Comparison of ENCODE assay signal across 28 mouse cellular contexts in the genomic region with DNA sequence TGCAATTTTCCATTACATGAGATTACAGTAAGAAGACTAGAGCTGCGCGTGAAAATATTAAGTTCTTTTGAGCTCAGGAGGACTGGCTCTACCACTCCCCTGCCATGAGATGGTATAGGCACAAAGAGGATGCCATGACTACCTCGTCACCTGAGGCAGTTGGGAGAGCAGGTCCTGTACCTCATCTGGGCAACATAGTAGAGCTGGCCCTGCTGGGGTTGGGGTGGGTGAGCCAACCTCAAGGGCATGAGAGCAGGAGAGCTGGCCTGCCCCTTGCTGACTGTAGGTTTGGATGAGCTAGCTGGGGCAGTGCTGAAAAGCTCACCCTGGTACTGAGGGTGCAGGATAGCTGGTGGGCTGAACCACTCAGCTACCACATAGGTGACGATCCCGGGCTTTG.
DNase-seq lines count a peak whose midpoint lies in the region; ATAC-seq and TF ChIP-seq lines count a peak whose summit lies in the region.
"Had no signal": no experiment of that assay in that cellular context is flagged by ENCODE, and none has a peak within 500 bp of the region (broad histone marks: within the 10 kb centered on the region; RNA-seq: fewer than 3 reads in every experiment).

No protein-coding gene starts in this region.

- DNase-seq in forebrain, embryonic 11.5 days (ENCODE audit: low spot score), result no peak
- DNase-seq in heart, adult 11 months, result peak; percentile 72
- DNase-seq in heart, postnatal 14 days, result no peak
- no peak for DNase-seq in midbrain, postnatal 0 days (ENCODE audit: low spot score)
- no peak for DNase-seq in forebrain, postnatal 0 days
- DNase-seq: adrenal gland, postnatal 10 days; adrenal gland, postnatal 36 days; B cell, adult 2 months; cerebellum, adult 18-20 months; cerebellum, adult 9-10 months; cerebellum, postnatal 14 days; gastrocnemius, adult 2 months; gastrocnemius, postnatal 14 days; heart, adult 18-20 months; heart, postnatal 10 days; heart, postnatal 4 days; kidney, adult 11 months had no signal

- no peaks in the 10 kb centered on the region for H3K4me1 ChIP-seq in forebrain, embryonic 12.5 days
- no peaks in the 10 kb centered on the region for H3K4me1 ChIP-seq in forebrain, embryonic 11.5 days (replicated peaks; ENCODE audit: control insufficient read depth, insufficient read depth, low read length)
- no peaks in the 10 kb centered on the region for H3K4me1 ChIP-seq in midbrain, embryonic 12.5 days
- H3K4me1 ChIP-seq in midbrain, postnatal 0 days (ENCODE audit: insufficient read depth, low read length), result no peaks in the 10 kb centered on the region
- no peaks in the 10 kb centered on the region for H3K4me1 ChIP-seq in forebrain, postnatal 0 days (ENCODE audit: insufficient read depth)
- H3K4me1 ChIP-seq: embryonic facial prominence, embryonic 12.5 days; heart, embryonic 12.5 days; heart, embryonic 15.5 days; hindbrain, embryonic 15.5 days; intestine, embryonic 15.5 days had no signal

- no peak overlapping the region for H3K4me3 ChIP-seq in forebrain, embryonic 12.5 days (replicated peaks)
- H3K4me3 ChIP-seq in forebrain, embryonic 11.5 days (ENCODE audit: low read depth, low read length), result no peak overlapping the region
- H3K4me3 ChIP-seq in midbrain, embryonic 12.5 days, result no peak overlapping the region
- H3K4me3 ChIP-seq in midbrain, postnatal 0 days (ENCODE audit: low read depth, low read length), result no peak overlapping the region
- H3K4me3 ChIP-seq in forebrain, postnatal 0 days (ENCODE audit: low read depth, low read length), result no peak overlapping the region
- H3K4me3 ChIP-seq: embryonic facial prominence, embryonic 12.5 days; erythroblast, embryonic 14.5 days; gastrocnemius, adult 2 months; heart, embryonic 12.5 days; heart, embryonic 15.5 days; hindbrain, embryonic 15.5 days; intestine, embryonic 15.5 days had no signal

- no peaks in the 10 kb centered on the region for H3K9me3 ChIP-seq in forebrain, embryonic 12.5 days
- H3K9me3 ChIP-seq in forebrain, embryonic 11.5 days (ENCODE audit: control insufficient read depth, low read length), result no peaks in the 10 kb centered on the region
- 0 out of 2 replicates have a peak, but pooled peaks cover 8% of the 10 kb centered on the region for H3K9me3 ChIP-seq in midbrain, embryonic 12.5 days
- H3K9me3 ChIP-seq in midbrain, postnatal 0 days (ENCODE audit: low read length), result no peaks in the 10 kb centered on the region
- H3K9me3 ChIP-seq in forebrain, postnatal 0 days (ENCODE audit: low read length), result no peaks in the 10 kb centered on the region
- H3K9me3 ChIP-seq: G1E; heart, embryonic 12.5 days; heart, embryonic 15.5 days; intestine, embryonic 15.5 days had no signal

- no peak overlapping the region for H3K4me2 ChIP-seq in forebrain, embryonic 12.5 days
- no peak overlapping the region for H3K4me2 ChIP-seq in forebrain, embryonic 11.5 days (ENCODE audit: low read depth, low read length, severe bottlenecking)
- H3K4me2 ChIP-seq in midbrain, embryonic 12.5 days (replicated peaks), result no peak overlapping the region
- H3K4me2 ChIP-seq in midbrain, postnatal 0 days (ENCODE audit: low read depth, low read length, poor library complexity, severe bottlenecking), result no peak overlapping the region
- H3K4me2 ChIP-seq in forebrain, postnatal 0 days (ENCODE audit: low read depth), result no peak overlapping the region
- H3K4me2 ChIP-seq: embryonic facial prominence, embryonic 12.5 days; heart, embryonic 12.5 days; heart, embryonic 15.5 days; hindbrain, embryonic 15.5 days; intestine, embryonic 15.5 days had no signal

- no peak overlapping the region for H3K9ac ChIP-seq in forebrain, embryonic 12.5 days
- H3K9ac ChIP-seq in forebrain, embryonic 11.5 days (ENCODE audit: low read length), result no peak overlapping the region
- H3K9ac ChIP-seq in midbrain, embryonic 12.5 days (replicated peaks), result no peak overlapping the region
- no peak overlapping the region for H3K9ac ChIP-seq in midbrain, postnatal 0 days (replicated peaks; ENCODE audit: low read length, poor library complexity, severe bottlenecking)
- H3K9ac ChIP-seq in forebrain, postnatal 0 days, result no peak overlapping the region
- H3K9ac ChIP-seq: embryonic facial prominence, embryonic 12.5 days; heart, embryonic 12.5 days; heart, embryonic 15.5 days; hindbrain, embryonic 15.5 days; intestine, embryonic 15.5 days had no signal

- no peaks in the 10 kb centered on the region for H3K27me3 ChIP-seq in forebrain, embryonic 12.5 days
- H3K27me3 ChIP-seq in forebrain, embryonic 11.5 days (ENCODE audit: control insufficient read depth, insufficient read depth, low read length), result no peaks in the 10 kb centered on the region
- H3K27me3 ChIP-seq in midbrain, embryonic 12.5 days, result no peaks in the 10 kb centered on the region
- H3K27me3 ChIP-seq in midbrain, postnatal 0 days (ENCODE audit: insufficient read depth, low read length), result no peaks in the 10 kb centered on the region
- no peaks in the 10 kb centered on the region for H3K27me3 ChIP-seq in forebrain, postnatal 0 days (ENCODE audit: insufficient read depth, low read length)
- H3K27me3 ChIP-seq: CH12.LX; embryonic facial prominence, embryonic 12.5 days; heart, embryonic 12.5 days; heart, embryonic 15.5 days; hindbrain, embryonic 15.5 days; intestine, embryonic 15.5 days; Patski had no signal

- 92% methylated on average over 5 of the region's 5 CpGs for WGBS in forebrain, embryonic 12.5 days
- 95% methylated on average over 5 of the region's 5 CpGs for WGBS in forebrain, embryonic 11.5 days
- WGBS in midbrain, embryonic 12.5 days, result 93% methylated on average over 5 of the region's 5 CpGs
- 91% methylated on average over 5 of the region's 5 CpGs for WGBS in midbrain, postnatal 0 days
- 94% methylated on average over 5 of the region's 5 CpGs for WGBS in forebrain, postnatal 0 days

- H3K27ac ChIP-seq in forebrain, embryonic 12.5 days, result no peak overlapping the region
- H3K27ac ChIP-seq in forebrain, embryonic 11.5 days (ENCODE audit: low read depth, low read length), result no peak overlapping the region
- H3K27ac ChIP-seq in midbrain, embryonic 12.5 days (replicated peaks), result no peak overlapping the region
- H3K27ac ChIP-seq in midbrain, postnatal 0 days (ENCODE audit: low read depth, low read length), result no peak overlapping the region
- no peak overlapping the region for H3K27ac ChIP-seq in forebrain, postnatal 0 days (ENCODE audit: low read depth, low read length)
- H3K27ac ChIP-seq: embryonic facial prominence, embryonic 12.5 days; gastrocnemius, adult 2 months; heart, embryonic 15.5 days; hindbrain, embryonic 15.5 days; intestine, embryonic 15.5 days had no signal

- intact Hi-C loops in heart, postnatal 14 days (cut with DNase I), result no loop called here

- H3K36me3 ChIP-seq in forebrain, embryonic 12.5 days (replicated peaks), result peaks cover 32% of the 10 kb centered on the region
- peaks cover 6% of the 10 kb centered on the region for H3K36me3 ChIP-seq in forebrain, embryonic 11.5 days (ENCODE audit: control insufficient read depth, insufficient read depth, low read length)
- peaks cover 18% of the 10 kb centered on the region for H3K36me3 ChIP-seq in midbrain, embryonic 12.5 days
- peaks cover 8% of the 10 kb centered on the region; the same call in 1 of the 2 replicates for H3K36me3 ChIP-seq in midbrain, postnatal 0 days (ENCODE audit: insufficient read depth, low read length)
- H3K36me3 ChIP-seq in forebrain, postnatal 0 days (ENCODE audit: insufficient read depth), result peaks cover 19% of the 10 kb centered on the region; the same call in 1 of the 2 replicates
- H3K36me3 ChIP-seq: embryonic facial prominence, embryonic 12.5 days; G1E; heart, embryonic 12.5 days; heart, embryonic 15.5 days; intestine, embryonic 15.5 days had no signal

- ATAC-seq in forebrain, embryonic 12.5 days (ENCODE audit: low FRiP score), result 0 out of 2 replicates have a peak, but pooled peaks have one; percentile 36
- no peak for ATAC-seq in forebrain, embryonic 11.5 days (replicated peaks; ENCODE audit: low FRiP score)
- 0 out of 2 replicates have a peak, but pooled peaks have one; percentile 34 for ATAC-seq in midbrain, embryonic 12.5 days (ENCODE audit: low FRiP score, low read depth)
- ATAC-seq in midbrain, postnatal 0 days (ENCODE audit: low FRiP score), result no peak
- peak; percentile 32; the same call in 1 of the 2 replicates for ATAC-seq in forebrain, postnatal 0 days
- ATAC-seq: intestine, embryonic 15.5 days; Patski had no signal

- no peak for TF ChIP-seq CTCF in midbrain, postnatal 0 days (IDR thresholded peaks at IDR 0.05)
- no peak for TF ChIP-seq CTCF in forebrain, postnatal 0 days (IDR thresholded peaks at IDR 0.05; ENCODE audit: low read depth)

Comparison
In these comparisons a context has a peak if more than half of its experiments do, and no peak if none do; other contexts are left out.
1. ATAC-seq: peak in forebrain, embryonic 12.5 days (single experiment), midbrain, embryonic 12.5 days (single experiment) and forebrain, postnatal 0 days (single experiment); none in forebrain, embryonic 11.5 days (single experiment) and midbrain, postnatal 0 days (single experiment).